Mouse (Mus musculus) megakaryocyte, embryonic 14.5 days (primary cell): ENCODE results near the gene Lcorl.

ENCODE experiments used
- FLI1 ChIP-seq: IDR thresholded peaks from 2 replicates; pipeline ENCODE4 v1.6.1; 2012; ENCODE audit warnings: low read length, inconsistent platforms, mixed read lengths
- GATA1 ChIP-seq: IDR thresholded peaks from 3 replicates; pipeline ENCODE4 v1.6.1; 2012; ENCODE audit warnings: mixed read lengths, low read length, inconsistent platforms, borderline replicate concordance

- TF ChIP-seq GATA1 (no peak), FLI1 (no peak)
These were observed 166.6 kb downstream of the Lcorl start for GRCm38 (mm10) chr5:45690802-45691201.
